ENCODE assay signal across 9 mouse cellular contexts in genomic region chr6:55009391-55010230, GRCm38 (mm10). TPM values are rescaled to one million over a fixed set of nuclear protein-coding genes. Genes with fewer than 3 reads are reported as not detected.
DNase-seq lines count a peak whose midpoint lies in the region; ATAC-seq lines count a peak whose summit lies in the region.
"Had no signal": no experiment of that assay in that cellular context is flagged by ENCODE, and none has a peak within 500 bp of the region (broad histone marks: within the 10 kb centered on the region; RNA-seq: fewer than 3 reads in every experiment).

No protein-coding gene starts in this region.

- H3K4me3 ChIP-seq in hindbrain, embryonic 11.5 days (ENCODE audit: low read depth, low read length): no peak overlapping the region
- peak overlapping the region; percentile 11; the same call in 1 of the 2 replicates for H3K4me3 ChIP-seq in midbrain, embryonic 11.5 days (ENCODE audit: low read depth, low read length)

- peak overlapping the region; percentile 91 for H3K27ac ChIP-seq in hindbrain, embryonic 11.5 days (ENCODE audit: low read depth, low read length)
- peak overlapping the region; percentile 74; the same call in 1 of the 2 replicates for H3K27ac ChIP-seq in midbrain, embryonic 11.5 days (ENCODE audit: low read depth, low read length)

- peak overlapping the region; percentile 37 for H3K4me2 ChIP-seq in hindbrain, embryonic 11.5 days (replicated peaks; ENCODE audit: low read depth, low read length)
- peak overlapping the region; percentile 38 for H3K4me2 ChIP-seq in midbrain, embryonic 11.5 days

- H3K9ac ChIP-seq in hindbrain, embryonic 11.5 days (ENCODE audit: low read depth, low read length): peak overlapping the region; percentile 47; the same call in 1 of the 2 replicates
- H3K9ac ChIP-seq in midbrain, embryonic 11.5 days (ENCODE audit: low read length): peak overlapping the region; percentile 60

- peak; percentile 85 for ATAC-seq in frontal cortex, adult (ENCODE audit: low TSS enrichment)
- peak; percentile 86 for ATAC-seq in hindbrain, embryonic 11.5 days (ENCODE audit: low FRiP score)
- ATAC-seq in midbrain, embryonic 11.5 days (ENCODE audit: low FRiP score): peak; percentile 90
- no peak for ATAC-seq in CD4-positive, CD25-positive, alpha-beta regulatory T cell, adult 4 months

- H3K9me3 ChIP-seq in hindbrain, embryonic 11.5 days (ENCODE audit: control insufficient read depth, low read length): no peaks in the 10 kb centered on the region
- H3K9me3 ChIP-seq in midbrain, embryonic 11.5 days (ENCODE audit: control insufficient read depth, low read length): no peaks in the 10 kb centered on the region

- H3K4me1 ChIP-seq in hindbrain, embryonic 11.5 days (replicated peaks; ENCODE audit: control insufficient read depth, insufficient read depth, low read length): peaks cover 5% of the 10 kb centered on the region
- peaks cover 6% of the 10 kb centered on the region for H3K4me1 ChIP-seq in midbrain, embryonic 11.5 days (ENCODE audit: control insufficient read depth, insufficient read depth, low read length)

- WGBS in hindbrain, embryonic 11.5 days: 16% methylated on average over 16 of the region's 16 CpGs
- WGBS in midbrain, embryonic 11.5 days: 23% methylated on average over 15 of the region's 16 CpGs

- no peak for DNase-seq in frontal cortex, postnatal 25 days (ENCODE audit: low spot score in 2 of 2)
- DNase-seq in brain, adult 2 months (ENCODE audit: low read depth, low spot score): peak; percentile 88
- DNase-seq in hindbrain, embryonic 11.5 days (ENCODE audit: low spot score): peak; percentile 62
- peak; percentile 91 for DNase-seq in midbrain, embryonic 11.5 days (ENCODE audit: low spot score, missing footprints)
- no peak for DNase-seq in spleen, adult 12 weeks (ENCODE audit: low spot score)
- DNase-seq in kidney, postnatal 36 days: no peak
- DNase-seq: kidney, adult 9 months had no signal

- no peaks in the 10 kb centered on the region for H3K27me3 ChIP-seq in hindbrain, embryonic 11.5 days (ENCODE audit: control insufficient read depth, insufficient read depth, low read length)
- no peaks in the 10 kb centered on the region for H3K27me3 ChIP-seq in midbrain, embryonic 11.5 days (ENCODE audit: control insufficient read depth, insufficient read depth, low read length)

- H3K36me3 ChIP-seq in hindbrain, embryonic 11.5 days (ENCODE audit: control insufficient read depth, insufficient read depth, low read length): no peaks in the 10 kb centered on the region
- no peaks in the 10 kb centered on the region for H3K36me3 ChIP-seq in midbrain, embryonic 11.5 days (ENCODE audit: control insufficient read depth, insufficient read depth, low read length)

RNA-seq across cellular contexts. Expression of gene Ggct, which starts 16.9 kb away (rescaled TPM):
- polyA plus RNA-seq in hindbrain, embryonic 11.5 days (2014; fragmentation: Nextera tagmentation; extraction: Ambion mirVana): 18.2 and 18.9 TPM in 2 replicates
- 12.9 and 14.4 TPM in 2 replicates for polyA plus RNA-seq in midbrain, embryonic 11.5 days (2014; fragmentation: Nextera tagmentation; extraction: Ambion mirVana)
- 10 to 100 TPM; 19.8 to 34.0 TPM for polyA plus RNA-seq in CD4-positive, CD25-positive, alpha-beta regulatory T cell, adult 4 months (2017; shearing (Covaris generic))

RNA-seq across cellular contexts. Expression of gene Gars, which starts 28.2 kb away (rescaled TPM):
- 214 and 230 TPM in 2 replicates for polyA plus RNA-seq in hindbrain, embryonic 11.5 days (2014; fragmentation: Nextera tagmentation; extraction: Ambion mirVana)
- polyA plus RNA-seq in midbrain, embryonic 11.5 days (2014; fragmentation: Nextera tagmentation; extraction: Ambion mirVana): 225 and 241 TPM in 2 replicates
- 10 to 100 TPM; 21.0 to 24.7 TPM for polyA plus RNA-seq in CD4-positive, CD25-positive, alpha-beta regulatory T cell, adult 4 months (2017; shearing (Covaris generic))

RNA-seq across cellular contexts. Expression of gene Nod1, which starts 37.2 kb away (rescaled TPM):
- polyA plus RNA-seq in hindbrain, embryonic 11.5 days (2014; fragmentation: Nextera tagmentation; extraction: Ambion mirVana): 1.8 and 2.4 TPM in 2 replicates
- polyA plus RNA-seq in midbrain, embryonic 11.5 days (2014; fragmentation: Nextera tagmentation; extraction: Ambion mirVana): 1.9 and 2.1 TPM in 2 replicates
- polyA plus RNA-seq in CD4-positive, CD25-positive, alpha-beta regulatory T cell, adult 4 months (2017; shearing (Covaris generic)): 10 to 100 TPM; 17.0 to 18.6 TPM

Comparison
In these comparisons a context has a peak if more than half of its experiments do, and no peak if none do; other contexts are left out.
1. DNase-seq: peak in brain, adult 2 months (single experiment), hindbrain, embryonic 11.5 days (single experiment) and midbrain, embryonic 11.5 days (single experiment); none in frontal cortex, postnatal 25 days (0 of 2), spleen, adult 12 weeks (single experiment) and kidney, postnatal 36 days (0 of 2).